Mouse (Mus musculus): Measurements from ENCODE around the gene Cavin4. TPM values are rescaled to one million over a fixed set of nuclear protein-coding genes. Genes with fewer than 3 reads are reported as not detected.

Gene Cavin4
- polyA plus RNA-seq, 2 experiments, result 5.2 to 5.7 TPM

DNA sequence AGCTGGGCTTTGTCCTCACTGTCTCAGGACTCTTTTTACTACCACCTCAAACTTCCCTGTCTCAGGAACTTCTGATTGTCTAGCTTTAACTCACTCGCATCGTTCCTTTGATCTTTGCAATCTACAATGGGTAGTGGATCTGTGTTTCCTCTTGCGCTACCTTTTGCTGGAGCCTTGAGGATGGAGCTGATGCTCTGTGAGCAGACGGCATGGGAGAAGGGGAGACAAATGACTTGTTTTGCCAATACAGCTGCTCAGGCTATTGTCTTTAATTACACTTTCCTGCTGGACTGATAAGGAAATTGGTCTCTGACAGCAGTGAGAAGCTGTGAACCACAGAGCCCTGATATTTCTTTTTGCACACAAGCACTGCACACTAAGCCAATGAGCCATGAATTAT, 53.5 kb downstream of the Cavin4 start:
- 48% methylated on average over 4 of the region's 4 CpGs for WGBS

More for the DNA sequence above, 53.5 kb downstream of the Cavin4 start:
- TF ChIP-seq POLR2A (IDR thresholded peaks at IDR 0.05; ENCODE audit: borderline replicate concordance, extremely low read depth, insufficient read depth, insufficient read length), result no peak
- no peak overlapping the region for H3K9ac ChIP-seq (ENCODE audit: low read depth, low read length, severe bottlenecking)
- H3K4me2 ChIP-seq (replicated peaks; ENCODE audit: low read depth, low read length, severe bottlenecking), result no peak overlapping the region
- no peaks in the 10 kb centered on the region for H3K9me3 ChIP-seq (ENCODE audit: control insufficient read depth, low read length)
- no peak overlapping the region for H3K27ac ChIP-seq (replicated peaks; ENCODE audit: low read depth, low read length)
- peaks cover 3% of the 10 kb centered on the region; the same call in 1 of the 2 replicates for H3K4me1 ChIP-seq (ENCODE audit: control insufficient read depth, insufficient read depth, low read length)
- H3K27me3 ChIP-seq (ENCODE audit: control insufficient read depth, insufficient read depth, low read length), result no peaks in the 10 kb centered on the region
- ATAC-seq (ENCODE audit: low FRiP score, low read depth) (no peak), DNase-seq (ENCODE audit: low spot score) (no peak)
- no peak overlapping the region for H3K4me3 ChIP-seq (replicated peaks; ENCODE audit: low read length)
- H3K36me3 ChIP-seq (ENCODE audit: control insufficient read depth, insufficient read depth, low read length), result no peaks in the 10 kb centered on the region

Other genes with a start within 250 kb of the Cavin4 start
- gene Tex10, start 190.1 kb upstream of the Cavin4 start, polyA plus RNA-seq (2012; rRNA removed), result 39.3 and 40.5 TPM in 2 replicates
- 59.2 and 65.1 TPM in 2 replicates for gene Tex10, start 190.1 kb upstream of the Cavin4 start, polyA plus RNA-seq (2014; fragmentation: Nextera tagmentation; extraction: Ambion mirVana)
- gene Msantd3, start 123.6 kb upstream of the Cavin4 start, polyA plus RNA-seq (2012; rRNA removed), result 24.7 and 35.6 TPM in 2 replicates
- gene Msantd3, start 123.6 kb upstream of the Cavin4 start, polyA plus RNA-seq (2014; fragmentation: Nextera tagmentation; extraction: Ambion mirVana), result 25.4 and 26.2 TPM in 2 replicates
- 65.3 and 71.7 TPM in 2 replicates for gene Tmeff1, start 78.3 kb upstream of the Cavin4 start, polyA plus RNA-seq (2012; rRNA removed)
- 55.4 and 72.7 TPM in 2 replicates for gene Tmeff1, start 78.3 kb upstream of the Cavin4 start, polyA plus RNA-seq (2014; fragmentation: Nextera tagmentation; extraction: Ambion mirVana)